Mouse (Mus musculus) intestine, embryonic 14.5 days (tissue): ENCODE measurements around the gene Thg1l. TPM values are rescaled to one million over a fixed set of nuclear protein-coding genes. Genes with fewer than 3 reads are reported as not detected.
A peak's percentile ranks its signal among the peaks of the same experiment; 100 is the strongest.

ENCODE experiments used
- ATAC-seq: fragments of 200-750 bp; cut with Nextera tagmentation; replicated peaks from 2 replicates; pipeline ENCODE4 v1.8.0; 2017; ENCODE audit warnings: low read depth, moderate number of reproducible peaks, moderate TSS enrichment, moderate library complexity; ENCODE audit not compliant: low FRiP score, low TSS enrichment
- DNase-seq: peaks from one replicate; pipeline ENCODE4 v3.0.0-alpha.2; 2018; ENCODE audit warnings: low spot score
- H3K27ac ChIP-seq: fragments of 300-500 bp; sonication (generic); 2 replicates; pipeline ENCODE4 v1.5.1; 2014; ENCODE audit warnings: low read depth, mild to moderate bottlenecking, control low read depth
- H3K27me3 ChIP-seq: fragments of 300-500 bp; sonication (generic); replicated peaks from 2 replicates; pipeline ENCODE4 v1.6.1; 2014; ENCODE audit warnings: low read length, control low read depth; ENCODE audit not compliant: control insufficient read depth, insufficient read depth
- H3K36me3 ChIP-seq: fragments of 300-500 bp; sonication (generic); 2 replicates; pipeline ENCODE4 v1.6.1; 2014; ENCODE audit warnings: low read length, control low read depth; ENCODE audit not compliant: control insufficient read depth, insufficient read depth
- H3K4me1 ChIP-seq: fragments of 300-500 bp; sonication (generic); replicated peaks from 2 replicates; pipeline ENCODE4 v1.6.1; 2014; ENCODE audit warnings: low read length, control low read depth, mixed read lengths; ENCODE audit not compliant: control insufficient read depth, insufficient read depth
- H3K4me2 ChIP-seq: fragments of 300-500 bp; sonication (generic); 2 replicates; pipeline ENCODE4 v1.6.1; 2014; ENCODE audit warnings: low read length
- H3K4me3 ChIP-seq: fragments of 300-500 bp; sonication (generic); 2 replicates; pipeline ENCODE4 v1.5.1; 2014; ENCODE audit warnings: low read depth, low read length, control low read depth, mixed read lengths
- H3K9ac ChIP-seq: fragments of 300-500 bp; sonication (generic); 2 replicates; pipeline ENCODE4 v1.6.1; 2014; ENCODE audit warnings: mild to moderate bottlenecking, low read length
- H3K9me3 ChIP-seq: fragments of 300-500 bp; sonication (generic); 2 replicates; pipeline ENCODE4 v1.6.1; 2016; ENCODE audit warnings: low read length, control low read depth; ENCODE audit not compliant: control insufficient read depth
- WGBS: fragments of 180-500 bp; shearing (Covaris S2); extraction: QIAGEN DNeasy Blood & Tissue Kit; methylation state at CpG from one replicate; pipeline ENCODE4 v1.1.7; 2014; 5-methylcytosine and 5-hydroxymethylcytosine counted together
- polyA plus RNA-seq: library from polyadenylated mRNA; unstranded; fragments of >200 nt; fragmentation: Nextera tagmentation; extraction: Ambion mirVana; gene quantifications from 2 replicates; pipeline ENCODE4 v1.2.1, GENCODE M21; 2014

Thg1l gene
- polyA plus RNA-seq, 1 experiment from 2014 or later: 12.2 TPM

GRCm38 (mm10) chr11:45921480-45921898 lies 33.8 kb downstream of the Thg1l start:
- Histone ChIP-seq H3K27me3 (no peaks in the 10 kb centered on the region), H3K27ac (no peak overlapping the region), H3K36me3 (no peaks in the 10 kb centered on the region), H3K4me1 (0 out of 2 replicates have a peak, but pooled peaks cover 6% of the 10 kb centered on the region), H3K9ac (0 out of 2 replicates have a peak overlapping the region, but pooled peaks have one; percentile 22), H3K9me3 (no peaks in the 10 kb centered on the region), H3K4me2 (peak overlapping the region; percentile 36), H3K4me3 (0 out of 2 replicates have a peak overlapping the region, but pooled peaks have one; percentile 4)
- ATAC-seq: no peak
- 14% methylated on average over 10 of the region's 10 CpGs for WGBS
- DNase-seq: no peak

GRCm38 (mm10) chr11:45921026-45921425 lies 34.3 kb downstream of the Thg1l start:
- no peak for DNase-seq
- ATAC-seq: no peak
- Histone ChIP-seq H3K36me3 (no peaks in the 10 kb centered on the region), H3K4me3 (0 out of 2 replicates have a peak overlapping the region, but pooled peaks have one; percentile 4), H3K27me3 (no peaks in the 10 kb centered on the region), H3K4me2 (peak overlapping the region; percentile 36), H3K4me1 (0 out of 2 replicates have a peak, but pooled peaks cover 6% of the 10 kb centered on the region), H3K9me3 (no peaks in the 10 kb centered on the region), H3K27ac (no peak overlapping the region), H3K9ac (0 out of 2 replicates have a peak overlapping the region, but pooled peaks have one; percentile 22)
- 48% methylated on average over 8 of the region's 8 CpGs for WGBS

GRCm38 (mm10) chr11:45918836-45919235 lies 36.5 kb downstream of the Thg1l start:
- no peak overlapping the region for H3K27ac ChIP-seq
- H3K9ac ChIP-seq: no peak overlapping the region

GRCm38 (mm10) chr11:45918018-45918417 lies 37.3 kb downstream of the Thg1l start:
- Histone ChIP-seq H3K27ac (no peak overlapping the region), H3K4me3 (no peak overlapping the region), H3K9me3 (no peaks in the 10 kb centered on the region), H3K4me2 (no peak overlapping the region), H3K27me3 (no peaks in the 10 kb centered on the region), H3K9ac (no peak overlapping the region), H3K4me1 (0 out of 2 replicates have a peak, but pooled peaks cover 6% of the 10 kb centered on the region), H3K36me3 (no peaks in the 10 kb centered on the region)
- no peak for DNase-seq
- WGBS: 93% methylated on average over 6 of the region's 6 CpGs
- no peak for ATAC-seq

More at GRCm38 (mm10) chr11:45918836-45919235, 36.5 kb downstream of the Thg1l start:
- no peak overlapping the region for H3K4me2 ChIP-seq
- H3K36me3 ChIP-seq: no peaks in the 10 kb centered on the region
- DNase-seq: no peak
- H3K4me1 ChIP-seq: 0 out of 2 replicates have a peak, but pooled peaks cover 6% of the 10 kb centered on the region
- no peak for ATAC-seq
- WGBS: 80% methylated on average over 4 of the region's 4 CpGs
- no peaks in the 10 kb centered on the region for H3K9me3 ChIP-seq
- no peaks in the 10 kb centered on the region for H3K27me3 ChIP-seq
- H3K4me3 ChIP-seq: no peak overlapping the region

GRCm38 (mm10) chr11:45916196-45916595 lies 39.1 kb downstream of the Thg1l start:
- Histone ChIP-seq H3K4me3 (no peak overlapping the region), H3K9me3 (no peaks in the 10 kb centered on the region), H3K27ac (no peak overlapping the region), H3K4me2 (no peak overlapping the region), H3K27me3 (no peaks in the 10 kb centered on the region), H3K36me3 (peaks cover 12% of the 10 kb centered on the region), H3K9ac (no peak overlapping the region), H3K4me1 (0 out of 2 replicates have a peak, but pooled peaks cover under 1% of the 10 kb centered on the region)
- ATAC-seq (no peak), DNase-seq (no peak)
- WGBS: 75% methylated on average over 10 of the region's 10 CpGs

- no peak overlapping the region for H3K4me2 ChIP-seq
- H3K9ac ChIP-seq: no peak overlapping the region
- H3K4me3 ChIP-seq: no peak overlapping the region
- H3K9me3 ChIP-seq: no peaks in the 10 kb centered on the region
- ATAC-seq: no peak
- 97% methylated on average over 5 of the region's 5 CpGs for WGBS
- H3K27ac ChIP-seq: no peak overlapping the region
- H3K4me1 ChIP-seq: no peaks in the 10 kb centered on the region
- no peak for DNase-seq
- no peaks in the 10 kb centered on the region for H3K27me3 ChIP-seq
- H3K36me3 ChIP-seq: peaks cover 63% of the 10 kb centered on the region
These were observed 44.6 kb downstream of the Thg1l start for GRCm38 (mm10) chr11:45910701-45911100.

GRCm38 (mm10) chr11:45908894-45909293 lies 46.4 kb downstream of the Thg1l start:
- no peak for ATAC-seq
- Histone ChIP-seq H3K4me1 (no peaks in the 10 kb centered on the region), H3K36me3 (peaks cover 70% of the 10 kb centered on the region), H3K27ac (no peak overlapping the region), H3K27me3 (no peaks in the 10 kb centered on the region), H3K9ac (no peak overlapping the region), H3K9me3 (no peaks in the 10 kb centered on the region), H3K4me2 (no peak overlapping the region), H3K4me3 (no peak overlapping the region)
- WGBS: 95% methylated on average over 7 of the region's 7 CpGs
- DNase-seq: no peak

- ATAC-seq (no peak), DNase-seq (no peak)
- Histone ChIP-seq H3K4me3 (no peak overlapping the region), H3K4me1 (no peaks in the 10 kb centered on the region), H3K9ac (no peak overlapping the region), H3K27me3 (no peaks in the 10 kb centered on the region), H3K4me2 (no peak overlapping the region), H3K36me3 (peaks cover 78% of the 10 kb centered on the region), H3K27ac (no peak overlapping the region), H3K9me3 (no peaks in the 10 kb centered on the region)
- 92% methylated on average over 7 of the region's 7 CpGs for WGBS
These were observed 47.2 kb downstream of the Thg1l start for GRCm38 (mm10) chr11:45908070-45908469.

GRCm38 (mm10) chr11:45907301-45907700 lies 48.0 kb downstream of the Thg1l start:
- H3K27ac ChIP-seq: no peak overlapping the region
- H3K27me3 ChIP-seq: no peaks in the 10 kb centered on the region
- no peak overlapping the region for H3K9ac ChIP-seq
- H3K4me3 ChIP-seq: no peak overlapping the region
- DNase-seq (no peak), ATAC-seq (no peak)
- 87% methylated on average over 5 of the region's 5 CpGs for WGBS
- H3K9me3 ChIP-seq: no peaks in the 10 kb centered on the region
- H3K4me1 ChIP-seq: no peaks in the 10 kb centered on the region
- H3K4me2 ChIP-seq: no peak overlapping the region
- peaks cover 84% of the 10 kb centered on the region for H3K36me3 ChIP-seq
